Mouse (Mus musculus) kidney, adult 9 months (tissue): ENCODE measurements around the gene 1700003E16Rik.

Experiments used
- DNase-seq: peaks from one replicate; pipeline ENCODE4 v3.0.0; 2022

1700003E16Rik gene

GRCm38 (mm10) chr6:83161921-83162641 is 5.9 kb downstream of the 1700003E16Rik start:
- DNase-seq: peak; percentile 78

GRCm38 (mm10) chr6:83162701-83163100 is 6.5 kb downstream of the 1700003E16Rik start:
- peak; percentile 85 for DNase-seq

- no peak for DNase-seq
Observed at GRCm38 (mm10) chr6:83165026-83165606, 8.9 kb downstream of the 1700003E16Rik start.

GRCm38 (mm10) chr6:83165607-83166242 is 9.5 kb downstream of the 1700003E16Rik start, which contains the start of gene Dctn1:
TSS of gene Dctn1 (plus strand) at chr6:83165920.
- peak; percentile 96 for DNase-seq

- no peak for DNase-seq
Observed at GRCm38 (mm10) chr6:83166243-83166630, 10.0 kb downstream of the 1700003E16Rik start.

GRCm38 (mm10) chr6:83169872-83170271 is 13.7 kb downstream of the 1700003E16Rik start:
- DNase-seq: peak; percentile 67

- no peak for DNase-seq
Observed at GRCm38 (mm10) chr6:83171063-83171462, 14.9 kb downstream of the 1700003E16Rik start.

GRCm38 (mm10) chr6:83172240-83172920 is 16.2 kb downstream of the 1700003E16Rik start:
- DNase-seq: no peak

- no peak for DNase-seq
Observed at GRCm38 (mm10) chr6:83175996-83176395, 19.8 kb downstream of the 1700003E16Rik start.

GRCm38 (mm10) chr6:83179390-83180117 is 23.4 kb downstream of the 1700003E16Rik start:
- DNase-seq: no peak

GRCm38 (mm10) chr6:83180605-83181004 is 24.4 kb downstream of the 1700003E16Rik start:
- no peak for DNase-seq

GRCm38 (mm10) chr6:83184858-83185435 is 28.7 kb downstream of the 1700003E16Rik start:
- DNase-seq: no peak

- DNase-seq: peak; percentile 33
Observed at GRCm38 (mm10) chr6:83185895-83186861, 30.0 kb downstream of the 1700003E16Rik start.

GRCm38 (mm10) chr6:83186946-83187345 is 30.7 kb downstream of the 1700003E16Rik start:
- DNase-seq: no peak

- no peak for DNase-seq
Observed at GRCm38 (mm10) chr6:83193571-83193970, 37.4 kb downstream of the 1700003E16Rik start.

- peak; percentile 63 for DNase-seq
Observed at GRCm38 (mm10) chr6:83197345-83198004, 41.3 kb downstream of the 1700003E16Rik start.

- DNase-seq: no peak
Observed at GRCm38 (mm10) chr6:83203320-83203719, 47.1 kb downstream of the 1700003E16Rik start.

- DNase-seq: no peak
Observed at GRCm38 (mm10) chr6:83205851-83206250, 49.6 kb downstream of the 1700003E16Rik start.

- no peak for DNase-seq
Observed at GRCm38 (mm10) chr6:83206321-83206720, 50.1 kb downstream of the 1700003E16Rik start.

- no peak for DNase-seq
Observed at GRCm38 (mm10) chr6:83207361-83208049, 51.3 kb downstream of the 1700003E16Rik start.
